Mouse (Mus musculus) stomach, postnatal 0 days (tissue): ENCODE data around the gene Olfr1507. TPM values are rescaled to one million over a fixed set of nuclear protein-coding genes. Genes with fewer than 3 reads are reported as not detected.

Experiments
- ATAC-seq: fragments of 200-750 bp; cut with Nextera tagmentation; 2 replicates; pipeline ENCODE4 v1.8.0; 2017; ENCODE audit not compliant: low FRiP score, low TSS enrichment
- DNase-seq: peaks from one replicate; pipeline ENCODE4 v3.0.0-alpha.2; 2016; ENCODE audit warnings: low spot score
- H3K27ac ChIP-seq: fragments of 300-500 bp; sonication (generic); replicated peaks from 2 replicates; pipeline ENCODE4 v1.5.1; 2014; ENCODE audit warnings: mild to moderate bottlenecking, control low read depth
- H3K27me3 ChIP-seq: fragments of 300-500 bp; sonication (generic); 2 replicates; pipeline ENCODE4 v1.6.1; 2014; ENCODE audit warnings: low read length; ENCODE audit not compliant: control insufficient read depth, insufficient read depth
- H3K36me3 ChIP-seq: fragments of 300-500 bp; sonication (generic); 2 replicates; pipeline ENCODE4 v1.6.1; 2014; ENCODE audit warnings: low read length, mixed read lengths; ENCODE audit not compliant: control insufficient read depth, insufficient read depth
- H3K4me1 ChIP-seq: fragments of 300-500 bp; sonication (generic); replicated peaks from 2 replicates; pipeline ENCODE4 v1.6.1; 2014; ENCODE audit warnings: antibody characterized with exemption; ENCODE audit not compliant: control insufficient read depth, insufficient read depth
- H3K4me2 ChIP-seq: fragments of 300-500 bp; sonication (generic); replicated peaks from 2 replicates; pipeline ENCODE4 v1.6.1; 2014; ENCODE audit warnings: low read depth, mild to moderate bottlenecking, control low read depth, moderate library complexity
- H3K4me3 ChIP-seq: fragments of 300-500 bp; sonication (generic); 2 replicates; pipeline ENCODE4 v1.5.1; 2014; ENCODE audit warnings: low read depth, low read length, control low read depth
- H3K9ac ChIP-seq: fragments of 300-500 bp; sonication (generic); 2 replicates; pipeline ENCODE4 v1.6.1; 2014; ENCODE audit warnings: mild to moderate bottlenecking, low read length, control low read depth, mixed read lengths
- H3K9me3 ChIP-seq: fragments of 300-500 bp; sonication (generic); 2 replicates; pipeline ENCODE4 v1.6.1; 2016; ENCODE audit warnings: low read length; ENCODE audit not compliant: control insufficient read depth
- CTCF ChIP-seq: IDR thresholded peaks from 2 replicates; pipeline ENCODE4 v1.5.1; 2016; ENCODE audit warnings: antibody characterized with exemption, low read depth, mild to moderate bottlenecking, moderate library complexity
- EP300 ChIP-seq: optimal IDR thresholded peaks from 2 replicates; pipeline ENCODE3; 2016; ENCODE audit warnings: antibody characterized with exemption
- WGBS: fragments of 180-500 bp; shearing (Covaris S2); extraction: QIAGEN DNeasy Blood & Tissue Kit; methylation state at CpG from one replicate; pipeline ENCODE4 v1.1.7; 2014; 5-methylcytosine and 5-hydroxymethylcytosine counted together
- polyA plus RNA-seq: library from polyadenylated mRNA; unstranded; fragments of >200 nt; fragmentation: Nextera tagmentation; extraction: Ambion mirVana; gene quantifications from 2 replicates; pipeline ENCODE4 v1.2.1, GENCODE M21; 2015

Olfr1507 gene
- not detected in 2 replicates for polyA plus RNA-seq

- H3K4me3 ChIP-seq, result no peak within 1 kb of the TSS
- no peaks in the 10 kb centered on the region for H3K27me3 ChIP-seq
- WGBS, result 65% methylated on average over 4 of the region's 4 CpGs
- ATAC-seq (no peak), DNase-seq (no peak)
- H3K9ac ChIP-seq, result no peak within 1 kb of the TSS
- TF ChIP-seq EP300 (no peak), CTCF (no peak)
- no peaks in the 10 kb centered on the region for H3K9me3 ChIP-seq
- no peaks in the 10 kb centered on the region for H3K36me3 ChIP-seq
- H3K27ac ChIP-seq, result no peak within 1 kb of the TSS
- H3K4me2 ChIP-seq, result no peak within 1 kb of the TSS
- no peaks in the 10 kb centered on the region for H3K4me1 ChIP-seq
Measured at GRCm38 (mm10) chr14:52495516-52495915, at the start of gene Olfr1507. Olfr1507 (minus strand) TSS chr14:52495749.

- Histone ChIP-seq H3K27ac (no peak overlapping the region), H3K9me3 (no peaks in the 10 kb centered on the region), H3K4me2 (no peak overlapping the region), H3K4me1 (no peaks in the 10 kb centered on the region), H3K4me3 (no peak overlapping the region), H3K36me3 (no peaks in the 10 kb centered on the region), H3K9ac (no peak overlapping the region), H3K27me3 (no peaks in the 10 kb centered on the region)
- no peak for ATAC-seq
- no peak for DNase-seq
- 93% methylated on average over 1 of the region's 1 CpGs for WGBS
- TF ChIP-seq EP300 (no peak), CTCF (no peak)
Measured at GRCm38 (mm10) chr14:52533336-52533735, 37.8 kb upstream of the Olfr1507 start.

- TF ChIP-seq CTCF, result no peak
- no peak for TF ChIP-seq EP300
- Histone ChIP-seq H3K9ac (no peak overlapping the region), H3K4me3 (no peak overlapping the region), H3K4me1 (no peaks in the 10 kb centered on the region), H3K9me3 (no peaks in the 10 kb centered on the region), H3K27me3 (no peaks in the 10 kb centered on the region), H3K36me3 (no peaks in the 10 kb centered on the region), H3K27ac (no peak overlapping the region), H3K4me2 (no peak overlapping the region)
- DNase-seq (no peak), ATAC-seq (no peak)
- WGBS, result 81% methylated on average over 1 of the region's 1 CpGs
Measured at GRCm38 (mm10) chr14:52524952-52525351, 29.4 kb upstream of the Olfr1507 start.

GRCm38 (mm10) chr14:52467395-52467794 is 28.2 kb downstream of the Olfr1507 start, which contains the start of gene Olfr1508:
Olfr1508 (minus strand) TSS chr14:52467495.
- Histone ChIP-seq H3K4me1 (no peaks in the 10 kb centered on the region), H3K27me3 (no peaks in the 10 kb centered on the region), H3K4me3 (no peak within 1 kb of the TSS), H3K9me3 (no peaks in the 10 kb centered on the region), H3K36me3 (no peaks in the 10 kb centered on the region), H3K4me2 (no peak within 1 kb of the TSS), H3K27ac (no peak within 1 kb of the TSS), H3K9ac (no peak within 1 kb of the TSS)
- ATAC-seq (no peak), DNase-seq (no peak)
- WGBS, result 58% methylated on average over 2 of the region's 2 CpGs
- no peak for TF ChIP-seq EP300
- no peak for TF ChIP-seq CTCF

GRCm38 (mm10) chr14:52465738-52466137 is 29.8 kb downstream of the Olfr1507 start:
- WGBS, result 32% methylated on average over 1 of the region's 1 CpGs
- no peak overlapping the region for H3K9ac ChIP-seq

GRCm38 (mm10) chr14:52461928-52462327 is 33.6 kb downstream of the Olfr1507 start:
- Histone ChIP-seq H3K4me2 (no peak overlapping the region), H3K27me3 (no peaks in the 10 kb centered on the region), H3K36me3 (no peaks in the 10 kb centered on the region), H3K27ac (no peak overlapping the region), H3K9ac (no peak overlapping the region), H3K9me3 (no peaks in the 10 kb centered on the region), H3K4me3 (no peak overlapping the region), H3K4me1 (no peaks in the 10 kb centered on the region)
- ATAC-seq (no peak), DNase-seq (no peak)
- no peak for TF ChIP-seq CTCF
- no peak for TF ChIP-seq EP300

More at GRCm38 (mm10) chr14:52465738-52466137, 29.8 kb downstream of the Olfr1507 start:
- H3K27me3 ChIP-seq, result no peaks in the 10 kb centered on the region
- no peak for DNase-seq
- no peaks in the 10 kb centered on the region for H3K9me3 ChIP-seq
- H3K4me2 ChIP-seq, result no peak overlapping the region
- TF ChIP-seq EP300 (no peak), CTCF (no peak)
- no peak overlapping the region for H3K27ac ChIP-seq
- no peaks in the 10 kb centered on the region for H3K4me1 ChIP-seq
- ATAC-seq, result no peak
- H3K4me3 ChIP-seq, result no peak overlapping the region
- no peaks in the 10 kb centered on the region for H3K36me3 ChIP-seq
